Comparison of ENCODE assay signal across 13 mouse cellular contexts in the genomic region with DNA sequence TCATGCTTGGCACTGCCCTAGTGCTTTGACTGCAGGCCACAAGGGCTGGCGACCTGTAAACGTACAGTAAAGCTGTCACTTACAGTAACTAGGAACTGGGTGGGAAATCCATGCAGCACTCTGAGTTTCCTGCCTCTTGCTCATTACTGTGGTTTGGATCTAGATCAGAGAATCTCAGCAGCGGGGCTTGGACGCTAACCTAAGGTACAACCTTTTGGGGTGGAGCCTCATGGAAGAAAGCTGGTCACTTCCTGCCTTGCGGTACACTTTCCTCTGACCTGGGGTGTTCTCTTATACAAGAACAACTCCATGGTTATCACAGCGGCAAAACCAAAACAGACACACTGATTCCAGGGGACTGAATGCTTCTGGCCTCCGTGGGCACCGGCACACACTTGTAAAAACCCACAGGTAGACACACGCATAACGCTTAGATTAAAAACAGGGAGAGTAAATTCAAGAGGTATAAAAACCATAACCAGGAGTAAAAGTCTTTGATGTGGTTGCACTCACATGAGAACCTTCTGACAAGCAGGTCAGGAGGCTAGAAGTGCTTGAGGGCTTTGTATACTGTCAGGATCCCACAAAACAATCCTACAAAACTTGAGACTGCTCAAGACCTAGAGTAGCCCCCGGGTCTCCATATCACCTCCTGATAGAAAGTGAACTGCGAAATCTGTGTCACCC. TPM values are rescaled to one million over a fixed set of nuclear protein-coding genes. Genes with fewer than 3 reads are reported as not detected.
DNase-seq lines count a peak whose midpoint lies in the region; ATAC-seq and TF ChIP-seq lines count a peak whose summit lies in the region.
"Had no signal": no experiment of that assay in that cellular context is flagged by ENCODE, and none has a peak within 500 bp of the region (broad histone marks: within the 10 kb centered on the region; RNA-seq: fewer than 3 reads in every experiment).

No protein-coding gene starts in this region.

- peaks cover 2% of the 10 kb centered on the region; the same call in 1 of the 2 replicates for H3K4me1 ChIP-seq in liver, postnatal 0 days (ENCODE audit: insufficient read depth)
- 0 out of 2 replicates have a peak, but pooled peaks cover 6% of the 10 kb centered on the region for H3K4me1 ChIP-seq in liver, embryonic 12.5 days

- WGBS in liver, postnatal 0 days (ENCODE audit: insufficient replicate concordance): 75% methylated on average over 12 of the region's 12 CpGs
- WGBS in liver, embryonic 12.5 days (ENCODE audit: insufficient replicate concordance): 77% methylated on average over 12 of the region's 12 CpGs

- no peaks in the 10 kb centered on the region for H3K27me3 ChIP-seq in liver, postnatal 0 days (ENCODE audit: insufficient read depth, low read length)
- no peaks in the 10 kb centered on the region for H3K27me3 ChIP-seq in liver, embryonic 12.5 days (replicated peaks)

- H3K4me2 ChIP-seq in liver, postnatal 0 days (ENCODE audit: low read depth, low read length): no peak overlapping the region
- no peak overlapping the region for H3K4me2 ChIP-seq in liver, embryonic 12.5 days

- ATAC-seq in liver, postnatal 0 days: no peak
- ATAC-seq in liver, embryonic 12.5 days: no peak
- peak; percentile 93 for ATAC-seq in CD4-positive, CD25-positive, alpha-beta regulatory T cell, adult 4 months
- peak; percentile 90 for ATAC-seq in inflammation-experienced regulatory T-cells, adult 6 months
- ATAC-seq: intestine, postnatal 0 days had no signal

- no peak overlapping the region for H3K4me3 ChIP-seq in liver, postnatal 0 days (ENCODE audit: low read depth, low read length)
- H3K4me3 ChIP-seq in liver, embryonic 12.5 days: no peak overlapping the region

- peaks cover 4% of the 10 kb centered on the region; the same call in 1 of the 2 replicates for H3K36me3 ChIP-seq in liver, postnatal 0 days (replicated peaks; ENCODE audit: insufficient read depth, low read length)
- no peaks in the 10 kb centered on the region for H3K36me3 ChIP-seq in liver, embryonic 12.5 days

- H3K27ac ChIP-seq in liver, postnatal 0 days (ENCODE audit: low read depth): 0 out of 2 replicates have a peak overlapping the region, but pooled peaks have one; percentile 6
- H3K27ac ChIP-seq in liver, embryonic 12.5 days: no peak overlapping the region
- H3K27ac ChIP-seq: liver, embryonic 14.5 days had no signal

- no peak for TF ChIP-seq EP300 in liver, postnatal 0 days (IDR thresholded peaks at IDR 0.05; ENCODE audit: low read depth)

- no peak for TF ChIP-seq CTCF in liver, postnatal 0 days (IDR thresholded peaks at IDR 0.05; ENCODE audit: low read depth)

- H3K9me3 ChIP-seq in liver, postnatal 0 days (ENCODE audit: low read length): no peaks in the 10 kb centered on the region
- no peaks in the 10 kb centered on the region for H3K9me3 ChIP-seq in liver, embryonic 12.5 days (replicated peaks)

- H3K9ac ChIP-seq in liver, postnatal 0 days (replicated peaks): no peak overlapping the region
- H3K9ac ChIP-seq in liver, embryonic 12.5 days: no peak overlapping the region
- H3K9ac ChIP-seq: liver, embryonic 14.5 days had no signal

- DNase-seq in liver, postnatal 0 days: no peak
- DNase-seq in thymus, postnatal 0 days (ENCODE audit: low spot score): peak; percentile 61
- no peak for DNase-seq in embryo, embryonic 9.5 days (ENCODE audit: extremely low spot score)
- no peak for DNase-seq in cerebellum, adult 11 months
- no peak for DNase-seq in cerebellum, adult 9-11 months
- DNase-seq: adrenal gland, postnatal 14 days; heart, adult 11 months; heart, postnatal 36 days had no signal

RNA-seq across cellular contexts. Expression of a gene that starts 26.8 kb away (rescaled TPM):
- polyA plus RNA-seq in liver, postnatal 0 days (2015; fragmentation: Nextera tagmentation; extraction: Ambion mirVana): 5.7 and 6.2 TPM in 2 replicates
- polyA plus RNA-seq in liver, embryonic 12.5 days (2016; fragmentation: Nextera tagmentation; extraction: Ambion mirVana): 7.1 and 7.8 TPM in 2 replicates
- polyA plus RNA-seq in CD4-positive, CD25-positive, alpha-beta regulatory T cell, adult 4 months (2017; shearing (Covaris generic)): 1 to 10 TPM; 2.2 to 5.6 TPM
- 1 to 10 TPM; 1.4 to 4.9 (median 1.9) TPM for polyA plus RNA-seq in inflammation-experienced regulatory T-cells, adult 6 months (2017; shearing (Covaris generic))
- 10.6 and 11.4 TPM in 2 replicates for polyA plus RNA-seq in thymus, postnatal 0 days (2015; fragmentation: Nextera tagmentation; extraction: Ambion mirVana)

RNA-seq across cellular contexts. Expression of a gene that starts 27.8 kb away (rescaled TPM):
- polyA plus RNA-seq in liver, postnatal 0 days (2015; fragmentation: Nextera tagmentation; extraction: Ambion mirVana): 6.9 and 7.6 TPM in 2 replicates
- polyA plus RNA-seq in liver, embryonic 12.5 days (2016; fragmentation: Nextera tagmentation; extraction: Ambion mirVana): 22.4 and 23.0 TPM in 2 replicates
- polyA plus RNA-seq in CD4-positive, CD25-positive, alpha-beta regulatory T cell, adult 4 months (2017; shearing (Covaris generic)): 10 to 100 TPM; 35.1 to 36.3 TPM
- polyA plus RNA-seq in inflammation-experienced regulatory T-cells, adult 6 months (2017; shearing (Covaris generic)): 10 to 100 TPM; 20.7 to 25.2 (median 21.8) TPM
- 17.1 and 18.5 TPM in 2 replicates for polyA plus RNA-seq in thymus, postnatal 0 days (2015; fragmentation: Nextera tagmentation; extraction: Ambion mirVana)

Comparison
In these comparisons a context has a peak if more than half of its experiments do, and no peak if none do; other contexts are left out.
1. ATAC-seq: peak in CD4-positive, CD25-positive, alpha-beta regulatory T cell, adult 4 months (single experiment) and inflammation-experienced regulatory T-cells, adult 6 months (single experiment); none in liver, postnatal 0 days (single experiment) and liver, embryonic 12.5 days (single experiment).